Mouse (Mus musculus) embryo, embryonic 10.5 days (tissue): ENCODE results near the gene Sowahd.

Experiments
- DNase-seq: peaks from one replicate; pipeline ENCODE4 v3.0.0-alpha.2; 2015; ENCODE audit warnings: low spot score

The Sowahd gene

DNA sequence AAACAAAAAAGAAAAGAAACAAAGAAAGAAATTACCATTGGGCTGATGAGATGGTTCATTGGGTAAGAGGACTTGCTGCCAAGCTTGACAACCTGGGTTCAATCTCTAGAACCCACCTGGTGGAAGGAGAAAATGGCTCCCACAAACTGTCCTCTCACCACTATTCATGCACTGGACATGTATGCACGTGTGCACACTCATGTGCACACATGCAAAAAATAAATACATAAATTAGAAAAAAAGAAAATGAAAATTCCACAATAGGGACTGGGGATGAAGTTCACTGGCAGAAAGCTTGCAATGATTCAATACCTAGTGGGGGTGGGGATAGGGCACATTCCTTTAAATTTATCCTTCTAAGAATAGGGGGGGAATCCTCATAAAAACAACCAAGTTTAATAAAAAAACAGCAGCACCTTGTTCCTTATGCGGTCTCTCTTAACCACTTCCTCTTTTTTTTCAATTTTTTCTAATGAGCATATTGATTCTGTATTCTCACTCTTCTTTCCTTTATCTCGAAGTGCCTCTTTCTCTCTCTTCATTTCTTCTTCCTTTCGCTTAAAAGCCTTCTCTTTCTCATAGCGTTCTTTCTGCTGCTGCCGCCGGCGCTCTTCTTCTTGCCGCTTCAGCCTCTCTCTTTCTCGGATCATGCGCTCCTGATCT lies 46.6 kb downstream of the Sowahd start:
- DNase-seq = no peak

DNA sequence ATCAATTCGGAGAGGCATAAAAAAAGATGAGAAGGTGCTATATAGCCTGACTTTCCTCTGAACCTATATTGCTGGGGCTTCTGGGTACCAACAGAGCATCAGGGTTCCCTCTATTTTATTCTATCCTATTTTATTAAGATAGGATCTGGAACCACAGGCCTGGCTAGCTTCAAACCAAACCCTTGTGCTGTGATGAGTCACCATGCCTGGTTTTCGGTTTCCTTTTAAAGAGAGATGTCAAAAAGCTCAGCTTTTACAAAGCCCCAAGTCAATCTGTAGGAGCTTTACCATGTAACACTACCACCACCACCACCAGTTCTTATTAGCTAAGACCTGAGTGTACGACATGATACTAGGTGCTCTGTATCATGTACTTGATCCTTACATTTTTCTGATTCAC lies 50.0 kb downstream of the Sowahd start:
- no peak for DNase-seq
